Mouse (Mus musculus): ENCODE measurements around the gene Vmn1r224.

The Vmn1r224 gene

DNA sequence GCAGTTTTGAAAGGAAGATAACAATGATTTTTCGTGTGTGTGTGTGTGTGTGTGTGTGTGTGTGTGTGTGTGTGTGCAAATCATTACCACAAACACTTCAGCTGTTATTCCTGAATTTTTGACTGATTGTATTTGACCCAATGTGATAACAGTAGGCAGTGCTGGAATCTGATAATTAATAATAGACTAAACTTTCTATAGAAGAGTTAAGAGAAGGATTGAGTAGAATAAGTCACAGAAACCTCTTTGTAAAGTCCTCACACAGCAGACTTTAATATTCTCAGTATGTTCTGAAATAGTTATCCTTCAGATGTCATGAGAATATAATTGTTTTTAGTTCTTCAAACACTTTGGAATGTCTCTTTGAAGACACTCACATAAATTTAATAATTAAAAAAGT, at the start of gene Vmn1r224:
Vmn1r224 (plus strand) TSS at position 301 of the 400 bp plus-strand sequence.
- no peak for DNase-seq (ENCODE audit: low spot score)

DNA sequence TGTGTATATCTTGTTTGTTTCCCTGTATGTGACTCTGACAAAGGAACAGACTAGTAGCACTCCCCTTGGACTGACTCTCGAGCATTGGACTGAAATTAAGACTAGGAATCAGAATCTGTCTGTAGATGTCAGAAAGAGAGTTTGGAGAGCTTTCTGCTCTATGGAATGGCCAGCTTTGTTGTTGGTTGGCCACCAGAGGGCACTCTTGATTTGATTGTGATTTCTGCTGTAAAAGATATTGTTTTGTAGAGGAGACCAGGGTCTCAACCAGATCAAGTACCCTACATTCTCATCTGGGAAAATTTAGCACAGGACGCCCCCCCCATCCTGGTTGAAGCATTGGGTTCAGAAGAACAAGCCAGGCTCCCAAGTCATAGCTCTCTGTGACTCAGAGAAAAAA, 14.8 kb upstream of the Vmn1r224 start:
- no peak for DNase-seq (ENCODE audit: low spot score)

DNA sequence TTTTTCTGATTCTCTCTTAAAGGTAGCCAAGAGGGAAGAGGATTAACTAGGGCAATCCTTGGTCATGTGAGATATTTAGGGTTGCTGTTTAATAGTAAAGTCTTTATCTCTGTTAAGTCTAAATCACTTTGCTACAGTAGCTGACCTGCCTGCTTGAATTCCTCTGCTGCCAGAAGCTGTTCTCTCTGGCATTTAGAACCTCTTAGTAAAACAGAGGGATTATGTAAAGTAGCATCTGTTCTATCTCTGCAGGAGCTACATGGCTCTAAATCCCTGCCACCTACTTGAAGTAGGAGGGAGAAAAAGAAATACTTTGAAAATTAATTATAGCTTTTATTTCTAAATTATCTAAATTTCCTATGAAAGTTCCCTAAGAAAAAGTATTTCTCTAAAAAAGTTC, 25.3 kb downstream of the Vmn1r224 start:
- DNase-seq (ENCODE audit: low spot score) = no peak

DNA sequence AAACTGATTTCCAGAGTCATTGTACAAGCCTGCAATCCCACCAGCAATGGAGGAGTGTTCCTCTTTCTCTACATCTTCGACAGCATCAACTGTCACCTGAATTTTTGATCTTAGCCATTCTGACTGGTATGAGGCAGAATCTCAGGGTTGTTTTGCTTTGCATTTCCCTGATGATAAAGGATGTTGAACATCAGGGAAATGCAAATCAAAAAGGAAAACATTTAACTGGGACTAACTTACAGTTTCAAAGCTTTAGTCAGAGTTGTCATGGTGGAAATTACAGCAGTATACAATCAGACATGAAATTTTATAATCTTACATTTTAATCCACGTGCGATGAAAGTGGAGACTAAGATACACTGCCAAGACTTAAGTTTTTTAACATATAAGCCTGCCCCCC, 59.4 kb downstream of the Vmn1r224 start:
- DNase-seq (ENCODE audit: low spot score) = no peak
